Mouse (Mus musculus) layer of hippocampus, postnatal 14 days (tissue): ENCODE results near the gene Bpifb9a. TPM values are rescaled to one million over a fixed set of nuclear protein-coding genes. Genes with fewer than 3 reads are reported as not detected.
"Not testable (repeated sequence)": the region's sequence is repeated elsewhere in the genome, so short reads cannot be mapped to it uniquely, and the experiment has no call there.

Experiments used
- DNase-seq, 2 experiments: peaks; one replicate each; pipeline ENCODE4 v3.0.0; 2021 to 2022; ENCODE audit warnings: low spot score in 2 of 2, mixed read lengths in 1 of 2
- total RNA-seq, 2 experiments: library from RNA; stranded (reverse); gene quantifications; 2 replicates each; pipeline ENCODE4 v1.2.3; 2021

Gene Bpifb9a
- total RNA-seq, 2 experiments from 2014 or later = not detected

DNA sequence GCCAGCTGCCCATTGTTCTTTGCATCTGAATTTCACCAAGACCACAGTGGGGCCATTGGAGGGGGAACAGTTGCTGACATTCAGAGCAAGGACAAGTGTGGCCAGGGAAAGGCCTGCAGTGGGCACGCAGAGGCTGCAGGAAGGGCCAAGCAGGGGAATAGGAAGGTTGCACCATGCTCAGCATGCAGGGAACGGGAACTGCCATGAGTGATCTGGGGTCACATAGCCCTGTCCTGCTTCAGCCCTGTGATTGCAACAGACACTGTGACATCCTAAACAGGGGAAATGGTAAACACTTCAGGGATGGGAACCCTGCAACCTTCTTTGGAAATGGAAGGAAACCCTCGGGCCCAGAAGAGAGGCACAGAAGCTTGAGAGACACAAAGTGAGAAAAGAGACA, 47.0 kb downstream of the Bpifb9a start:
- DNase-seq = not testable (repeated sequence)

DNA sequence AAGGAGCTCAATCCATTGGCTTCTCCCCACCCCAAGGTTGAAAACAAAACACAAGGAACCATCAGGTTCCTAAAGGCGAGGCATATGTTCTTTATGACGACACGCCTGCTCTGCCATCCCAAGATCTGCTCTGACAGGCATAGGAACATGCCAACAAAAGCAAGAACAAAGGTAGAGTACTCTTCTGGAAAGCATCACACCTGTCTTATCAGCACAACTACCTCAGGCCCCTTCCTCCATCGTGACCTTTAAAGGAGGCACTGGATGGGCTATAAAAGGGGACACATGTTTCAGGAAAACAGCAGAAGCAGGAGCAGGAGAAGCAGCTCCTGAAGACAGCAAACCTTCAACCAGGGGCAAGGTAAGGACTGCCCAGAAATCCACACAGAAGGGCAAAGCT, 49.3 kb downstream of the Bpifb9a start, which contains the start of gene Bpifb9b:
Bpifb9b (plus strand) TSS at position 301 of the 400 bp plus-strand sequence.
- not testable (repeated sequence) for DNase-seq

DNA sequence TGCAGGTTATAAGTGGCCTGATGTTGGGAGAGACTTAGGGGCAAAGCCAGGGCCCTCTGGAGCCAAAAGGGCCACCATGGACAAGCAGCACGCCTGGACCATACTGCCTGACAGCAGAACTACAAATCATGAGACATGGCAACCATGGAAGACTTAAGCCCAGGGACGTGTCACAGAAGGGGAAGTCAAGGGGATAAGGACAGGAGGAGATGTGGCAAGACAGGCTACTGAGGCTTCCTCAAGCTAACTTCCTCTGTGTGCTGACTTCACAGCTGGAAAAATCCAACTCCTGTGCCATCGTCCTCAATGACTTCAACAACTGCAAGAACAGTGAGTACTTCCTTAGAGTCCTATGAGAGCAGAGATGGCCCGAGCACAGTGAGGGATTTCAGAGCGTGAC, 56.1 kb downstream of the Bpifb9a start:
- DNase-seq = not testable (repeated sequence)

Other genes starting within 250 kb of the Bpifb9a start
- not detected for gene Bpifa2, start 249.6 kb upstream of the Bpifb9a start, total RNA-seq
- gene Bpifa3, start 127.5 kb upstream of the Bpifb9a start, total RNA-seq = not detected
- not detected for gene Bpifa1, start 115.0 kb upstream of the Bpifb9a start, total RNA-seq
- not detected for gene Bpifa5, start 95.2 kb upstream of the Bpifb9a start, total RNA-seq
- under 1 TPM; 0.48 to 0.71 TPM for gene Bpifb1, start 67.0 kb upstream of the Bpifb9a start, total RNA-seq
- gene Bpifb5, start 34.1 kb upstream of the Bpifb9a start, total RNA-seq = not detected
- gene Bpifb9b, start 49.4 kb downstream of the Bpifb9a start, total RNA-seq = not detected
- gene Cdk5rap1, start 115.2 kb downstream of the Bpifb9a start, total RNA-seq = 10 to 100 TPM; 14.4 to 16.0 TPM
- gene Snta1, start 150.2 kb downstream of the Bpifb9a start, total RNA-seq = 10 to 100 TPM; 43.6 to 47.1 TPM
- gene Cbfa2t2, start 178.6 kb downstream of the Bpifb9a start, total RNA-seq = 10 to 100 TPM; 43.3 to 50.4 TPM